Comparison of ENCODE assay signal across 10 mouse cellular contexts in genomic region chr13:102533784-102534183, GRCm38 (mm10).
DNase-seq lines count a peak whose midpoint lies in the region; ATAC-seq and TF ChIP-seq lines count a peak whose summit lies in the region.
"Had no signal": no experiment of that assay in that cellular context is flagged by ENCODE, and none has a peak within 500 bp of the region (broad histone marks: within the 10 kb centered on the region; RNA-seq: fewer than 3 reads in every experiment).

No protein-coding gene starts in this region.

- no peak overlapping the region for H3K4me3 ChIP-seq in neural tube, embryonic 12.5 days
- no peak overlapping the region for H3K4me3 ChIP-seq in midbrain, embryonic 13.5 days (replicated peaks)
- no peak overlapping the region for H3K4me3 ChIP-seq in thymus, adult 2 months (ENCODE audit: control insufficient read depth, insufficient read depth, low read length)
- H3K4me3 ChIP-seq: heart, embryonic 15.5 days; myocyte had no signal

- 3% methylated on average over 4 of the region's 4 CpGs for WGBS in neural tube, embryonic 12.5 days
- 13% methylated on average over 4 of the region's 4 CpGs for WGBS in midbrain, embryonic 13.5 days
- WGBS in thymus, adult 2 months = 84% methylated on average over 4 of the region's 4 CpGs

- no peaks in the 10 kb centered on the region for H3K9me3 ChIP-seq in neural tube, embryonic 12.5 days
- H3K9me3 ChIP-seq in midbrain, embryonic 13.5 days = no peaks in the 10 kb centered on the region
- H3K9me3 ChIP-seq: heart, embryonic 15.5 days had no signal

- peak; percentile 64 for ATAC-seq in neural tube, embryonic 12.5 days (ENCODE audit: low FRiP score, low read depth)
- ATAC-seq in midbrain, embryonic 13.5 days = peak; percentile 88
- no peak for ATAC-seq in activated CD4-positive, CD25-positive, alpha-beta regulatory T cell, adult 4 months

- no peaks in the 10 kb centered on the region for H3K36me3 ChIP-seq in neural tube, embryonic 12.5 days
- no peaks in the 10 kb centered on the region for H3K36me3 ChIP-seq in midbrain, embryonic 13.5 days
- no peaks in the 10 kb centered on the region for H3K36me3 ChIP-seq in thymus, adult 2 months (ENCODE audit: control insufficient read depth, insufficient read depth, low read length)
- H3K36me3 ChIP-seq: heart, embryonic 15.5 days had no signal

- peaks cover 15% of the 10 kb centered on the region for H3K4me1 ChIP-seq in neural tube, embryonic 12.5 days
- H3K4me1 ChIP-seq in midbrain, embryonic 13.5 days (replicated peaks) = peaks cover 13% of the 10 kb centered on the region
- peaks cover 6% of the 10 kb centered on the region; the same call in 1 of the 2 replicates for H3K4me1 ChIP-seq in thymus, adult 2 months (replicated peaks; ENCODE audit: control insufficient read depth, insufficient read depth, low read length)

- TF ChIP-seq POLR2A in thymus, adult 2 months (IDR thresholded peaks at IDR 0.05; ENCODE audit: control insufficient read depth, extremely low read depth, insufficient read depth, low read length, poor library complexity) = no peak

- no peak for TF ChIP-seq CTCF in thymus, adult 2 months (IDR thresholded peaks at IDR 0.05; ENCODE audit: borderline replicate concordance, control insufficient read depth, extremely low read depth, insufficient read depth, low read length, poor library complexity)

- H3K27ac ChIP-seq in neural tube, embryonic 12.5 days = no peak overlapping the region
- H3K27ac ChIP-seq in midbrain, embryonic 13.5 days = no peak overlapping the region
- H3K27ac ChIP-seq in thymus, adult 2 months (ENCODE audit: control insufficient read depth, insufficient read depth, low read length) = no peak overlapping the region
- H3K27ac ChIP-seq: heart, embryonic 15.5 days had no signal

- DNase-seq in adrenal gland, postnatal 14 days = peak; percentile 35
- no peak for DNase-seq in adrenal gland, adult 18-20 months (ENCODE audit: low spot score in 2 of 2)
- DNase-seq in neural tube, embryonic 10.5 days (ENCODE audit: extremely low spot score, low spot score) = no peak
- peak; percentile 68 to 71 for DNase-seq in layer of hippocampus, adult 8-10 months (ENCODE audit: low spot score in 2 of 2)
- DNase-seq in thymus, adult 2 months = no peak

- H3K9ac ChIP-seq in neural tube, embryonic 12.5 days = no peak overlapping the region
- H3K9ac ChIP-seq in midbrain, embryonic 13.5 days (replicated peaks) = no peak overlapping the region
- H3K9ac ChIP-seq: heart, embryonic 15.5 days had no signal

- no peak overlapping the region for H3K4me2 ChIP-seq in neural tube, embryonic 12.5 days (replicated peaks)
- no peak overlapping the region for H3K4me2 ChIP-seq in midbrain, embryonic 13.5 days (replicated peaks)
- H3K4me2 ChIP-seq: heart, embryonic 15.5 days had no signal

- no peaks in the 10 kb centered on the region for H3K27me3 ChIP-seq in neural tube, embryonic 12.5 days (replicated peaks)
- H3K27me3 ChIP-seq in midbrain, embryonic 13.5 days = no peaks in the 10 kb centered on the region
- H3K27me3 ChIP-seq in thymus, adult 2 months (ENCODE audit: control insufficient read depth, insufficient read depth, low read length) = no peaks in the 10 kb centered on the region
- H3K27me3 ChIP-seq: heart, embryonic 15.5 days had no signal

Comparison
In these comparisons a context has a peak if more than half of its experiments do, and no peak if none do; other contexts are left out.
1. DNase-seq: peak in adrenal gland, postnatal 14 days (single experiment) and layer of hippocampus, adult 8-10 months (2 of 2); none in adrenal gland, adult 18-20 months (0 of 2), neural tube, embryonic 10.5 days (single experiment) and thymus, adult 2 months (single experiment).